Mouse (Mus musculus) kidney, adult 8-10 months (tissue): ENCODE measurements around the gene Arid1a.
A peak's percentile ranks its signal among the peaks of the same experiment; 100 is the strongest.
"Not testable (repeated sequence)": the region's sequence is repeated elsewhere in the genome, so short reads cannot be mapped to it uniquely, and the experiment has no call there.

Experiments used
- DNase-seq, 2 experiments: peaks; one replicate each; pipeline ENCODE4 v3.0.0; 2022

Arid1a gene

GRCm38 (mm10) chr4:133649989-133650699 is 106.4 kb downstream of the Arid1a start, which contains the start of gene Zdhhc18:
Gene Zdhhc18, minus strand, starts transcription at chr4:133650154.
- DNase-seq: peak; percentile 84 to 88

DNA sequence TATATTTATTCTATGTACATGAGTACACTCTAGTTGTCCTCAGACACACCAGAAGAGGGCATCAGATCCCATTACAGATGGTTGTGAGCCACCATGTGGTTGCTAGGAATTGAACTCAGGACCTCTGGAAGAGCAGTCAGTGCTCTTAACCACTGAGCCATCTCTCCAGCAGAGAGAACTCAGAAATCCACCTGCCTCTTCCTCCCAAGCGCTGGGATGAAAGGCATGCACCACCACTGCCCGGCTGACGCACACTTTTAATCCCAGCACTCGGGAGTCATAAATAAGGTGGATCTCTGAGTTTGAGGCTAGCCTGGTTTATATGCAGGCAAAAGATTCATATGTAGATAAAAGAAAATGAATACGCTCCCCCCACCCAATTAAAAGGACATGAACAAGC is 107.1 kb downstream of the Arid1a start:
- DNase-seq: not testable (repeated sequence)

GRCm38 (mm10) chr4:133645680-133646079 is 110.9 kb downstream of the Arid1a start:
- DNase-seq: no peak

GRCm38 (mm10) chr4:133645195-133645594 is 111.4 kb downstream of the Arid1a start:
- no peak for DNase-seq

- DNase-seq: no peak
Measured at GRCm38 (mm10) chr4:133634043-133634410, 122.5 kb downstream of the Arid1a start.

GRCm38 (mm10) chr4:133633332-133634042 is 123.1 kb downstream of the Arid1a start:
- DNase-seq: peak; percentile 85 to 90

DNA sequence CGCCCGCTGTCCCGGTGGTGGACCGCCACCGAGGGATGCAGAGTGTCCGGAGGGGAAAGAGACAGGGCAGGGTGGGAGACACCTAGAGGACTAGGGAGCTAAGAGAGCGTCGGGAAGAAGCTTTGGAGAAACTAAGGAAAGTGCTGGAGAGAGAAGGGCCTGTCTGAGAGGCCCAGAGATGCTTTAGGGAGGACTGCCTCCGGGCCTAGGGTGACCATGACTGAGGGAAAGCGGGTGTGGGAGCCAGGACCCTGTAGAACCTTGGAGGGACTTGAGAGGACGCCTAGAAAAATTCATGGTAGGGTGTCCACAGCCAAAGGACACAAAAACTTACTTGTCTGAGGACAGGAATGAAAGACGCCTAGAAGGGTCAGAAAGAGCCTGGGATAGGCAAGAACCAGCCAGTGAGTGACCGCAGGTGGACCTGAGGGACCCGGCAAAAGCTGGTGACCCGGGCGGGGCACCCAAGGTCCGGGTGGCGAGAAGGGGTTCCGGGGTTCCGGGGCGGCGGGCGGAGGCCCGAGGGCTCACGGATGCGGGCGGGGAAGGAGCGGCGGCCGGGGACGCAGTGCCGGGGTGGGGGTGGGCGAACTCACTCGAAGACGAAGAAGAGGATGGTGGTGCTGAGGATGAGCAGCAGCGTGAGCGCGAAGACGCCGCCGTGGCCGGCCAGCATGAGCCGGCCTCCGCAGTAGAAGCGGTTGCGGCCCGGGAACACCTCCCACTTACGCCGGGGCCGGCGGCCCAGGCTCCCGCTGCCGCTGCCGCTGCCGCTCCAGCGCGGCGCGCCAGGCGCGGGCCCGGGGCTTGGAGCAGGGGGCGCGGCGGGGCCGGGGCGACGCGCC is 123.9 kb downstream of the Arid1a start:
- no peak for DNase-seq

DNA sequence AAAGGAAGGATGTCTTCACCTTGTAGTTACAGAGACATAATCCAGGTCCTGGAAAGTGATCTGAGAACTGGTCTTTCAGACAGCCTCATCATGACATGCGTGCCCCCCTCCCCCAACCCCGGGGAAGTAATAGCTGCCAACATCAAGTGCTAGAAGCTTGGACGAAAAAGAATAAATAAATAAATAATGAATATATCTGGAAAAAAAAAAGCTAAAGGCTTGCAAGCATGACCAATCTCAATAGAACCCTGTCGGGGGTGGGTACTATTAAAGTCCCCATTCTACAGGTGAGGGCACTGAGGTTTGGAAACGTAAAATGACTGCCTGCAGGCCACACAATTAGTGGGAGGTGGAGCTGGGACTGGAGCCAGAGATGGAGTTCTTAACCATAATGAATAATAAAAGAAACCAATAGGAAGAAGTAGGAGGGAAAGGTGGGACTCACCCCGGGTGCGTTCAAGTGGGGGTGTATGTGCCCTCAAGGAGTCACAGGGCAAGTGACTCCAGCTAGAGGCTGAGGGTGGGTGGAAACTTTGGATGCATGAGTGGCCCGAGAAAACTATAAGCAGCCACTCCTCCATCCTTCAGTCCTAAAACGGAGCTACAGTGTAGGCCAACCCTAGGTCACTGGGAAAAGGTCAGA is 124.7 kb downstream of the Arid1a start:
- DNase-seq: peak; percentile 36 to 45

DNA sequence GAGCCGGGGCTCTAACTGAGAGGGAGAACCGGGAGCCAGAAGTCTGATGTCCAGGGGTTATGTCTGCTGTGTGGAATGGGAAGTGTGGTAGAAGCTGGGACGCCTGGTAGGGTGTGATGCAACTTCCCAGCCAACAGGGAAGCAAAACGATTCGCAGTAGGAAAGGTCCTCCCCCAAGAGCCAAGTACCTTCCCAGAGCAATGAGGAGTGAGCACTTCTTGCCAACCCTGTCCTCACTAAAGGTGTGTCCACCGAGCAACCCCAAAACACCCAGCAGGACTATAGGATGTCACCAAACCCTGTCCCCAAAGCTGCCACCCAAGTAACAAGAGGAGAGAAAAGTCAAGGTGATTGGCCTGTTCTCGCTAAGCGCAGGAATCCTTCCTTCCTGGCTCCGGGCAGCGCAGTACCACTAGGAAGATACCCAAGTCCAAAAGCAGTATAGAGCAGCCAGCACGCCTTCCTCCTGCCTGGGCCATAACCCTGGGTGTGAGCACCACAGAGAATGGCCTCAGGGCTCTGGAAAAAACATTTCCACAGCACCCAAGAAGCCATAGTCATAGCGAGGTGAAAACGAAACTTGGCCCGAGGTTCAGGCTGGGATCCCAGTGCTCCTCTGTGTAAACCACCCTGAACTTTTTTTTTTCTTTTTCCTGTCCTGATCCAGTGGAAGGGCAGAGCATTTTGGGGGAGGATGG is 125.3 kb downstream of the Arid1a start:
- peak in 1 of 2 experiments; percentile 32 for DNase-seq

DNA sequence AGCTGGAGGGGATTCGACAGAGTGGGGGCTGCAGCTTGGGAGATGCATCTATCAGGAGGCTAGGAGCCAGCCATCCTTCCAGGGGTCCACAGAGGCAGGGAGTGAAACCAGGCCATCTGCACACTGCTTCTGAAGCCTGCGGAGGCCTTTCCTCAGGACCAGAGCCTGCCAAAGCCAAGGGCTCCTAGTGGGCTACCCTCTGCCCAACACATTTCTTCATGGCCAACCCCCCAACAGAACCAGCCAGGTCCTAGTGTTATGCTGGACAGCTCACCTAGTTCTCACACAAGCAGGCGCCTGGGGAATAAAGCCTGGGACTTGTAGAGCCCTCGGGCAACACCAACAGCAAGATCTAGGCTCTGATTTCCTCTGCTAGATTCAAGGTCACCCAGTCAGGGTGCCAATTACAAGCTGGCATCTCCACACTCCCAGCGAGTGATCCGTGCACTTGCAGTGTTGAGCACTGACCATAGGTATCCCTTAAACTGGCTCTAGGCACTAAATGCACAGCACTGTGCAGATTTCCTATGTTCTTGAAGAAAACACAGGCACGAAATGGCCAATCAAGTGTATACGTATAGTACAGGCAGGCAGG is 126.1 kb downstream of the Arid1a start:
- no peak for DNase-seq

- no peak for DNase-seq
Measured at GRCm38 (mm10) chr4:133629191-133629590, 127.4 kb downstream of the Arid1a start.
